Mouse (Mus musculus) MEL (cell line): Measurements from ENCODE around the gene Ezr. TPM values are rescaled to one million over a fixed set of nuclear protein-coding genes. Genes with fewer than 3 reads are reported as not detected.

Experiments used
- DNase-seq: peaks from one replicate; pipeline ENCODE4 v3.0.0; 2011; ENCODE audit warnings: low read depth, low spot score
- H3K27ac ChIP-seq: 2 replicates; pipeline ENCODE4 v1.5.1; 2012; ENCODE audit warnings: low read depth, mild to moderate bottlenecking, control low read depth, low read length, moderate library complexity; ENCODE audit not compliant: control insufficient read depth
- H3K27me3 ChIP-seq, 2 experiments: fragments of 150-350 bp in 1 of 2; sonication (generic) in 1 of 2; 2 replicates each; pipeline ENCODE4 v1.6.1; 2012; ENCODE audit warnings: low read length in 2 of 2, mild to moderate bottlenecking in 2 of 2, improper control_type of control experiment in 1 of 2, moderate library complexity in 1 of 2; ENCODE audit not compliant: insufficient read depth in 2 of 2, control insufficient read depth in 1 of 2
- H3K36me3 ChIP-seq, 2 experiments: 2 replicates each; pipeline ENCODE4 v1.6.1; 2012 to 2014; ENCODE audit warnings: low read length in 2 of 2, improper control_type of control experiment in 1 of 2, inconsistent platforms in 1 of 2, mild to moderate bottlenecking in 1 of 2; ENCODE audit not compliant: insufficient read depth in 2 of 2, control insufficient read depth in 1 of 2
- H3K4me1 ChIP-seq, 2 experiments: fragments of 150-350 bp in 1 of 2; sonication (generic) in 1 of 2; 2 replicates each; pipeline ENCODE4 v1.6.1; 2012; ENCODE audit warnings: low read length in 2 of 2, improper control_type of control experiment in 1 of 2, mild to moderate bottlenecking in 1 of 2; ENCODE audit not compliant: insufficient read depth in 2 of 2, control insufficient read depth in 1 of 2
- H3K4me3 ChIP-seq, 2 experiments: fragments of 150-350 bp in 1 of 2; sonication (generic) in 1 of 2; 2 replicates each; pipeline ENCODE4 v1.5.1; 2012; ENCODE audit warnings: low read depth in 2 of 2, low read length in 2 of 2, mild to moderate bottlenecking in 2 of 2, moderate library complexity in 2 of 2, control low read depth in 1 of 2, improper control_type of control experiment in 1 of 2; ENCODE audit not compliant: control insufficient read depth in 1 of 2, insufficient read depth in 1 of 2
- H3K79me2 ChIP-seq: 2 replicates; pipeline ENCODE4 v1.6.1; 2012; ENCODE audit warnings: mild to moderate bottlenecking, low read length, moderate library complexity; ENCODE audit not compliant: control insufficient read depth, poor library complexity, insufficient read depth
- H3K9ac ChIP-seq: 2 replicates; pipeline ENCODE4 v1.6.1; 2012; ENCODE audit warnings: low read depth, mild to moderate bottlenecking, control low read depth, low read length, moderate library complexity; ENCODE audit not compliant: control insufficient read depth, poor library complexity, severe bottlenecking
- H3K9me3 ChIP-seq: fragments of 150-350 bp; sonication (generic); replicated peaks from 2 replicates; pipeline ENCODE4 v1.6.1; 2012; ENCODE audit warnings: mild to moderate bottlenecking, low read length, improper control_type of control experiment, moderate library complexity; ENCODE audit not compliant: insufficient read depth
- CHD1 ChIP-seq: IDR thresholded peaks from 2 replicates; pipeline ENCODE4 v1.6.1; 2012; ENCODE audit warnings: low read depth, mild to moderate bottlenecking, inconsistent platforms, low read length, improper control_type of control experiment
- CHD2 ChIP-seq: IDR thresholded peaks from 2 replicates; pipeline ENCODE4 v1.6.1; 2011; ENCODE audit warnings: low read length, improper control_type of control experiment
- E2F4 ChIP-seq: IDR thresholded peaks from 2 replicates; pipeline ENCODE4 v1.6.1; 2011; ENCODE audit warnings: low read depth, low read length, improper control_type of control experiment, borderline replicate concordance
- EP300 ChIP-seq, 2 experiments: IDR thresholded peaks; 2 replicates each; pipeline ENCODE4 v1.6.1; 2011; ENCODE audit warnings: improper control_type of control experiment in 2 of 2, low read length in 2 of 2, low read depth in 1 of 2, mild to moderate bottlenecking in 1 of 2
- GABPA ChIP-seq: IDR thresholded peaks from 2 replicates; pipeline ENCODE4 v1.6.1; 2012; ENCODE audit warnings: low read depth, mild to moderate bottlenecking, inconsistent platforms, low read length, improper control_type of control experiment, moderate library complexity
- JUND ChIP-seq: IDR thresholded peaks from 2 replicates; pipeline ENCODE4 v1.6.1; 2011; ENCODE audit warnings: low read depth, mild to moderate bottlenecking, improper control_type of control experiment, low read length
- KAT2A ChIP-seq: conservative IDR thresholded peaks from 2 replicates; pipeline ENCODE4 v1.6.1; 2012; ENCODE audit warnings: low read depth, low read length, improper control_type of control experiment, inconsistent platforms
- MAFK ChIP-seq: IDR thresholded peaks from 2 replicates; pipeline ENCODE4 v1.6.1; 2011; ENCODE audit warnings: low read depth, mild to moderate bottlenecking, low read length, improper control_type of control experiment, borderline replicate concordance
- MAX ChIP-seq: IDR thresholded peaks from 2 replicates; pipeline ENCODE4 v1.6.1; 2011; ENCODE audit warnings: low read length, improper control_type of control experiment
- MAZ ChIP-seq: IDR thresholded peaks from 2 replicates; pipeline ENCODE4 v1.6.1; 2012; ENCODE audit warnings: low read depth, mild to moderate bottlenecking, inconsistent platforms, low read length, improper control_type of control experiment
- MEF2A ChIP-seq: IDR thresholded peaks from 2 replicates; pipeline ENCODE4 v1.6.1; 2014; ENCODE audit warnings: low read depth, mild to moderate bottlenecking, inconsistent platforms, low read length, improper control_type of control experiment; ENCODE audit not compliant: poor library complexity, insufficient replicate concordance, severe bottlenecking; ENCODE audit errors: extremely low read depth
- MYC ChIP-seq: IDR thresholded peaks from 2 replicates; pipeline ENCODE4 v1.6.1; 2011; ENCODE audit warnings: low read depth, mild to moderate bottlenecking, low read length, improper control_type of control experiment, moderate library complexity
- NELFE ChIP-seq: IDR thresholded peaks from 2 replicates; pipeline ENCODE4 v1.6.1; 2011; ENCODE audit warnings: low read depth, low read length, improper control_type of control experiment
- NRF1 ChIP-seq: IDR thresholded peaks from 2 replicates; pipeline ENCODE4 v1.6.1; 2014; ENCODE audit warnings: low read depth, mild to moderate bottlenecking, inconsistent platforms, low read length, improper control_type of control experiment, moderate library complexity; ENCODE audit not compliant: poor library complexity, insufficient read depth, severe bottlenecking
- POLR2AphosphoS2 ChIP-seq: IDR thresholded peaks from 2 replicates; pipeline ENCODE4 v1.6.1; 2011; ENCODE audit warnings: low read length, improper control_type of control experiment
- POLR2AphosphoS5 ChIP-seq: IDR thresholded peaks from 2 replicates; pipeline ENCODE4 v1.6.1; 2012; ENCODE audit warnings: low read depth, borderline replicate concordance, mild to moderate bottlenecking, inconsistent platforms, low read length, moderate library complexity, mixed read lengths
- RAD21 ChIP-seq: IDR thresholded peaks from 2 replicates; pipeline ENCODE4 v1.6.1; 2011; ENCODE audit warnings: mild to moderate bottlenecking, low read depth, low read length, improper control_type of control experiment
- RCOR1 ChIP-seq: IDR thresholded peaks from 2 replicates; pipeline ENCODE4 v1.6.1; 2012; ENCODE audit warnings: low read depth, mild to moderate bottlenecking, inconsistent platforms, low read length, improper control_type of control experiment
- SIN3A ChIP-seq: IDR thresholded peaks from 2 replicates; pipeline ENCODE4 v1.6.1; 2012; ENCODE audit warnings: low read length, improper control_type of control experiment, inconsistent platforms
- UBTF ChIP-seq: IDR thresholded peaks from 2 replicates; pipeline ENCODE4 v1.6.1; 2012; ENCODE audit warnings: low read depth, mild to moderate bottlenecking, inconsistent platforms, low read length, improper control_type of control experiment, moderate library complexity, borderline replicate concordance; ENCODE audit not compliant: insufficient read depth
- ZC3H11A ChIP-seq: IDR thresholded peaks from 2 replicates; pipeline ENCODE4 v1.6.1; 2012; ENCODE audit warnings: low read depth, mild to moderate bottlenecking, inconsistent platforms, low read length, improper control_type of control experiment
- ZKSCAN1 ChIP-seq: IDR thresholded peaks from 2 replicates; pipeline ENCODE4 v1.6.1; 2012; ENCODE audit warnings: low read depth, mild to moderate bottlenecking, inconsistent platforms, low read length, improper control_type of control experiment, moderate library complexity
- polyA plus RNA-seq, 2 experiments: library from polyadenylated mRNA; stranded (reverse) in 1 of 2; unstranded in 1 of 2; fragments of >175 nt in 1 of 2; fragments of >200 nt in 1 of 2; gene quantifications; 2 replicates each; pipeline versions ENCODE4 v1.2.1 to v1.2.4; 2012; ENCODE audit warnings: low replicate concordance in 2 of 2, low read depth in 1 of 2; ENCODE audit not compliant: insufficient read length in 2 of 2, insufficient read depth in 1 of 2, missing spikeins in 1 of 2
- total RNA-seq: library from RNA; depleted of rRNA; stranded (reverse); fragments of 300-350 nt; gene quantifications from 2 replicates; pipeline ENCODE4 v1.2.3, GENCODE M21; 2012

The Ezr gene
- total and polyA plus RNA-seq, 3 experiments = 48.7 to 88.7 TPM; not detected in 1

- Histone ChIP-seq H3K27me3 (no peaks in the 10 kb centered on the region), H3K4me3 (no peak overlapping the region), H3K9me3 (no peaks in the 10 kb centered on the region), H3K9ac (no peak overlapping the region), H3K4me1 (peaks cover 3 to 10% of the 10 kb centered on the region in 2 experiments), H3K27ac (no peak overlapping the region), H3K36me3 (peaks cover 5 to 9% of the 10 kb centered on the region in 2 experiments), H3K79me2 (no peaks in the 10 kb centered on the region)
- DNase-seq = no peak
- TF ChIP-seq NRF1 (no peak), POLR2AphosphoS5 (no peak), RCOR1 (no peak), POLR2AphosphoS2 (no peak), JUND (no peak), NELFE (no peak), MEF2A (no peak), E2F4 (no peak), ZC3H11A (no peak), CHD2 (no peak), UBTF (no peak), MAFK (no peak), MAZ (no peak), MYC (no peak), EP300 (IDR thresholded peaks at IDR 0.05; ENCODE audit: low read depth in 1 of 2, low read length in 2 of 2) (no peak), SIN3A (no peak)
Observed at GRCm38 (mm10) chr17:6745503-6745902, 37.1 kb downstream of the Ezr start.

GRCm38 (mm10) chr17:6744871-6745270 is 37.7 kb downstream of the Ezr start:
- Histone ChIP-seq H3K27me3 (no peaks in the 10 kb centered on the region), H3K9me3 (no peaks in the 10 kb centered on the region), H3K27ac (no peak overlapping the region), H3K36me3 (peaks cover 5 to 9% of the 10 kb centered on the region in 2 experiments), H3K79me2 (no peaks in the 10 kb centered on the region), H3K4me1 (peaks cover 3 to 10% of the 10 kb centered on the region in 2 experiments), H3K4me3 (no peak overlapping the region), H3K9ac (no peak overlapping the region)
- no peak for DNase-seq
- TF ChIP-seq SIN3A = no peak
- TF ChIP-seq CHD1 = no peak
- no peak for TF ChIP-seq MAX
- TF ChIP-seq RAD21 = no peak
- TF ChIP-seq GABPA = no peak
- TF ChIP-seq KAT2A = no peak
- TF ChIP-seq ZKSCAN1 = no peak
